Mouse (Mus musculus) hindbrain, postnatal 0 days (tissue): ENCODE measurements around the gene Idi1. TPM values are rescaled to one million over a fixed set of nuclear protein-coding genes. Genes with fewer than 3 reads are reported as not detected.
"Not testable (repeated sequence)": the region's sequence is repeated elsewhere in the genome, so short reads cannot be mapped to it uniquely, and the experiment has no call there.

ENCODE experiments used
- ATAC-seq: fragments of 200-750 bp; cut with Nextera tagmentation; 2 replicates; pipeline ENCODE4 v1.8.0; 2017; ENCODE audit warnings: mild to moderate bottlenecking, moderate TSS enrichment, moderate library complexity
- DNase-seq: peaks from one replicate; pipeline ENCODE4 v3.0.0-alpha.2; 2015; ENCODE audit warnings: low spot score
- H3K27ac ChIP-seq: fragments of 300-500 bp; sonication (generic); 2 replicates; pipeline ENCODE4 v1.5.1; 2014; ENCODE audit warnings: mild to moderate bottlenecking
- H3K27me3 ChIP-seq: fragments of 300-500 bp; sonication (generic); 2 replicates; pipeline ENCODE4 v1.6.1; 2014; ENCODE audit warnings: low read length, mixed read lengths; ENCODE audit not compliant: insufficient read depth
- H3K36me3 ChIP-seq: fragments of 300-500 bp; sonication (generic); 2 replicates; pipeline ENCODE4 v1.6.1; 2014; ENCODE audit warnings: low read length, mixed read lengths; ENCODE audit not compliant: insufficient read depth
- H3K4me1 ChIP-seq: fragments of 300-500 bp; sonication (generic); 2 replicates; pipeline ENCODE4 v1.6.1; 2014; ENCODE audit warnings: antibody characterized with exemption, low read length, mixed read lengths; ENCODE audit not compliant: insufficient read depth
- H3K4me2 ChIP-seq: fragments of 300-500 bp; sonication (generic); 2 replicates; pipeline ENCODE4 v1.6.1; 2014; ENCODE audit warnings: low read depth, mild to moderate bottlenecking, low read length, moderate library complexity, mixed read lengths
- H3K4me3 ChIP-seq: fragments of 300-500 bp; sonication (generic); 2 replicates; pipeline ENCODE4 v1.5.1; 2014; ENCODE audit warnings: low read length
- H3K9ac ChIP-seq: fragments of 300-500 bp; sonication (generic); replicated peaks from 2 replicates; pipeline ENCODE4 v1.6.1; 2014; ENCODE audit warnings: mild to moderate bottlenecking, low read length, moderate library complexity, mixed read lengths
- H3K9me3 ChIP-seq: fragments of 300-500 bp; sonication (generic); 2 replicates; pipeline ENCODE4 v1.6.1; 2016; ENCODE audit warnings: low read length, mixed read lengths
- CTCF ChIP-seq: IDR thresholded peaks from 2 replicates; pipeline ENCODE4 v1.5.1; 2016; ENCODE audit warnings: antibody characterized with exemption, control low read depth, low read depth
- WGBS: fragments of 180-500 bp; shearing (Covaris S2); extraction: QIAGEN DNeasy Blood & Tissue Kit; methylation state at CpG from one replicate; pipeline ENCODE4 v1.1.7; 2014; 5-methylcytosine and 5-hydroxymethylcytosine counted together
- polyA plus RNA-seq: library from polyadenylated mRNA; unstranded; fragments of >200 nt; fragmentation: Nextera tagmentation; extraction: Ambion mirVana; gene quantifications from 2 replicates; pipeline ENCODE4 v1.2.1, GENCODE M21; 2015
- total RNA-seq: library from RNA; depleted of rRNA; stranded (reverse); fragments of >200 nt; gene quantifications from 2 replicates; pipeline ENCODE4 v1.2.3, GENCODE M21; 2014; rRNA removed

Idi1 gene
- total RNA-seq, result 40.5 and 49.8 TPM in 2 replicates
- 65.3 and 71.0 TPM in 2 replicates for polyA plus RNA-seq

DNA sequence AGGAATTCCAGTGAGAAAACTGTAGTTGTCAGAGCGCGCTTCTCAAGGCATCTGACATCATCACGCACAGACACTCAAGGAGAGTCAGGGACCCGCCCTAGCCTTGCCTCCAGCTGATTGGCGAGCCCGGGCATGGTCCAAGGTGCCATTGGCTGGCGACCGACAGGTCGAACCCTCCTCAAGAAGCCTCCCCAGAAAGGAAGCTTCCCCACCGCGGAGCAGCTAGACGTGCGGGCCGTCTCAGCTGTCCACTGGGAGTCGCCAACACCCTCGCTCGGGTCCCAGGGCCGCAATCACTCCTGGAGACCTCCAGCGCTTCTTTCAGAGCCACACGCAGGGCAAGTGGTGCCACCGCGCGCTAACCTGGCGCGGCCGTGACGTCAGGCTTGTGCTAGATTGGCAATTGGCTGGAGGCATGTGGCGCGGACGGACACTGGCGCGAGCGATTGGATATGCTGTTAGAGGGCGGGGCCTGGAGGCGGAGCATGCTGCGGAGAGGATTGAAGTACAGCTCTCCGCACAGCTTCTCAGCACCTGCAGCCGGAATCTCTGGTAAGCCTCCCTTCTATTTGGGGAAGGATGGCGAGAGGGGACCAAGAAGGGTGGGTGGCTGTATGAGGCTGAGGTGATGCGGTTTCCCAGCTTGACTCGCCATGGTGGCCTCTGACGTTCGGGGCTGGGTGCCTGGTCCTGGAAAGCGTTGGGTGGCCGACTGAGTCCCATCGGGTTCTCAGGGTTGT, at the start of gene Idi1:
TSS of gene Idi1 (plus strand) at position 57 of the 740 bp plus-strand sequence.
- DNase-seq, result peak; percentile 99
- TF ChIP-seq CTCF, result no peak
- ATAC-seq, result peak; percentile 100
- H3K9me3 ChIP-seq, result no peaks in the 10 kb centered on the region
- H3K27ac ChIP-seq, result peak within 1 kb of the TSS; percentile 88
- WGBS, result 0% methylated on average over 46 of the region's 46 CpGs
- H3K36me3 ChIP-seq, result peaks cover 5% of the 10 kb centered on the region; the same call in 1 of the 2 replicates
- H3K4me1 ChIP-seq, result peaks cover 6% of the 10 kb centered on the region; the same call in 1 of the 2 replicates
- H3K4me3 ChIP-seq, result peak within 1 kb of the TSS; percentile 58
- H3K27me3 ChIP-seq, result no peaks in the 10 kb centered on the region
- H3K4me2 ChIP-seq, result peak within 1 kb of the TSS; percentile 74
- peak within 1 kb of the TSS; percentile 58 for H3K9ac ChIP-seq

DNA sequence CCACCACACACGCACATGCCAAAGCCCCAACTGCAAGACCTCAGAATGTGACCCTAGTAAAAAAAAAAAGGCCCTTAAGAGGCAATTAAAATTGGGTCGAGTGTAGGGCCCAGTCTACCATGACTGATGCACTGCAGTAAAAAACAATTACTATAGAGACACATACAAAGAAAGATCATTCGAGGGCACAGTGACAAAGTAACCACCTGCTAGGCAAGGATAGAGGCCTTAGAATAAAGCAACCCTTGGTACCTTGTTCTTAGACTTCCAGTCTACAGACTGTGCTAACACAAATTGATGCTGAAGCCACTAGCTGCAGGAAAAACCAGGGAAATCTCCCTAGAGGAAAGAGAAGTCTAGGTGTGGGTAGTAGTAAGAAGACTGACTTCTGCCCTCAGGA, 46.9 kb upstream of the Idi1 start:
- no peak for TF ChIP-seq CTCF
- Histone ChIP-seq H3K4me1 (no peaks in the 10 kb centered on the region), H3K4me3 (no peak overlapping the region), H3K9ac (no peak overlapping the region), H3K4me2 (no peak overlapping the region), H3K9me3 (no peaks in the 10 kb centered on the region), H3K27ac (no peak overlapping the region), H3K36me3 (peaks cover 47% of the 10 kb centered on the region), H3K27me3 (no peaks in the 10 kb centered on the region)
- ATAC-seq (no peak), DNase-seq (no peak)
- WGBS, result 32% methylated on average over 3 of the region's 3 CpGs

DNA sequence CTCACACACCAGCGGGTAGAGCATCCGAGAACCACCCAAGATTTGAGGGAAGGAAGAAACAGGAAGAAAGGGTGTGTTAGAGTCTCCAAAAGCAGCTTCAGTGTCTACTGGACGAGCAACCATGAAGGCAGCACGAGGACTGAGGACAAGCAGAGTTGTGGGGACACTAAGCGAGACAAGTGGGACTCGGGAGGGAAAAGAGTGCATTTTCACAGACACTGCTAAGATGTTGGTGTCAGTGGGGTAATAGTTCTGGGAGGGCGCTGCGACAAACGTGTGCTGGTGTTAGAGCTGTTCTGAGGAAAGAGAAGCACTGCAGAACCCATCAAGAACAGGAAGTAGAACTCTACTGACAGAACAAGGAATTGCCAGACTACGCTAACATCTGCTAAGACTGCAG, 46.2 kb upstream of the Idi1 start:
- H3K36me3 ChIP-seq, result peaks cover 49% of the 10 kb centered on the region
- H3K4me3 ChIP-seq, result no peak overlapping the region
- ATAC-seq, result no peak

DNA sequence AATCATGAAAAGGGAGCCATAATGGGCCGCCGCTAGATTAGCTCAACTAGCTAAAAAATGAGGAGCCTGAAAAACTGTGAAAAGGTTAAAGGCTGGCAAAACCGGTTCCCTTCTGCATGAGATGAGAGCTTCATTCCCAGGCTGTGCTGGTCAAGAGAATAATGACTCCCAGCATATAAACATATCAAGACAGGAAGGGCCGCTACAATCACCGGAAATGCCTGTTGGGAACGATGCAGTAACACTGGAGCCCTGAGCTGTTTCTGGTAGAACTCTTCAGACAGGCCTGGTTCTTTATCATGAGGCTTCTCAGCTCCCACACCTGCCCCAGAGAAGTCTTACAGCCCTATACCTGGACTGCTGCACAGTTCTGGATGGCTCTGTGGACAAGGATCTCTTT, 45.4 kb upstream of the Idi1 start:
- ATAC-seq, result no peak
- WGBS, result 92% methylated on average over 6 of the region's 6 CpGs
- Histone ChIP-seq H3K27me3 (no peaks in the 10 kb centered on the region), H3K36me3 (peaks cover 43% of the 10 kb centered on the region), H3K4me2 (no peak overlapping the region), H3K9me3 (no peaks in the 10 kb centered on the region), H3K27ac (no peak overlapping the region), H3K4me3 (no peak overlapping the region), H3K9ac (no peak overlapping the region), H3K4me1 (no peaks in the 10 kb centered on the region)
- DNase-seq, result no peak
- TF ChIP-seq CTCF, result no peak

More for the DNA sequence above, 46.2 kb upstream of the Idi1 start:
- no peak for DNase-seq
- WGBS, result 89% methylated on average over 10 of the region's 10 CpGs
- Histone ChIP-seq H3K27ac (no peak overlapping the region), H3K4me2 (no peak overlapping the region), H3K9ac (no peak overlapping the region), H3K27me3 (no peaks in the 10 kb centered on the region), H3K9me3 (no peaks in the 10 kb centered on the region), H3K4me1 (no peaks in the 10 kb centered on the region)
- no peak for TF ChIP-seq CTCF

DNA sequence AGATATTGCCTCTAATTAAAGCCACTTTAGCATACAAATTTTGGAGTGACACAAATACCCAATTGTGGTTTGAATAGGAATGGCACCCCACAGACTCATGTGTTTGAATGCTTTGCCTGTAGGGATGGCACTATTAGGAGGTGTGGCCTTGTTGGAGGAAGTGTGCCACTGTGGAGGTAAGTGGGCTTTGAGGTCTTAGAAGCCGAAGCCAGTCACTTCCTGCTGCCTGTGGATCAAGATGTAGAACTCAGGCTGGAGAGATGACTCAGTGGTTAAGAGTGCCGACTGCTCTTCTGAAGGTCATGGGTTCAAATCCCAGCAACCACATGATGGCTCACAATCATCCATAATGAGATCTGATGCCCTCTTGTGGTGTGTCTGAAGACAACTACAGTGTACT, 44.4 kb upstream of the Idi1 start:
- H3K4me2 ChIP-seq, result no peak overlapping the region
- peaks cover 39% of the 10 kb centered on the region for H3K36me3 ChIP-seq
- DNase-seq, result no peak
- no peak for TF ChIP-seq CTCF
- no peak for ATAC-seq
- WGBS, result 84% methylated on average over 2 of the region's 2 CpGs
- no peak overlapping the region for H3K9ac ChIP-seq
- H3K27me3 ChIP-seq, result no peaks in the 10 kb centered on the region
- no peaks in the 10 kb centered on the region for H3K4me1 ChIP-seq
- H3K4me3 ChIP-seq, result no peak overlapping the region
- no peaks in the 10 kb centered on the region for H3K9me3 ChIP-seq
- H3K27ac ChIP-seq, result no peak overlapping the region

DNA sequence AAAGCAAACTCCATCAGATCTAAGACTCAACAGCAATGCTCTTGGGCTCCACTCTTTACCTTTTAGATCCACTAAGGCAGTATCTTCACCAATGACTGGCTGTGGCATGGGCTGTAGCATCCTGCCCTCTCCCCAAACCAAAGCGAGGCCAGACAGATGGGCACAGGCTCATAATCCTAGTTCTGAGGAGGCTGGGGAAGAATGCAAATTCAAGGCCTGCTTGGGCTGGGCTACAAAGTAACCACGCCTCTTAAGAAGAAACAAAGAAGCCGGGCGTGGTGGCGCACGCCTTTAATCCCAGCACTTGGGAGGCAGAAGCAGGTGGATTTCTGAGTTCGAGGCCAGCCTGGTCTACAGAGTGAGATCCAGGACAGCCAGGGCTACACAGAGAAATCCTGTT, 43.5 kb upstream of the Idi1 start:
- H3K4me3 ChIP-seq, H3K4me1 ChIP-seq, H3K27me3 ChIP-seq, ATAC-seq, H3K4me2 ChIP-seq, DNase-seq, H3K27ac ChIP-seq, H3K9ac ChIP-seq, H3K9me3 ChIP-seq: not testable (repeated sequence)
- 89% methylated on average over 7 of the region's 7 CpGs for WGBS
- peaks cover 41% of the 10 kb centered on the region for H3K36me3 ChIP-seq

DNA sequence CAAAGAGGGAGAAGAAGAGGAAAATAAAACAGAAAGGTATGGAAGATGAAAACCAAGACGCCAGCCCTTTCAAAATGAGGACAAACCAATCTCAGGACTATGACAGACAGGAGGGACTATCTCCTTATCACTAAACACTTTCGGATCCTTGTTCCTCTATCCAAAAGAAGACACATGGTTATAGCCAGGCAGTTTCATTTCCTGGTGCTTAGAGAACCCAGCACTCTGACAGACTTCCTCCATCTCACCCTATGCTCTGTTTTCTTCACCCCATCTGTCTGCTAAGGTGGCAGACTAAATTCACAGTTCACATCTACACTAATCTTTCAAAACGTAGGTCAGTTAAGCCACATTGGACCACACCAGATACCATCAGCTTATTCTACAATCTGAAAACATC, 43.0 kb upstream of the Idi1 start:
- no peaks in the 10 kb centered on the region for H3K9me3 ChIP-seq
- H3K9ac ChIP-seq, result no peak overlapping the region
- H3K4me1 ChIP-seq, result no peaks in the 10 kb centered on the region
- no peak overlapping the region for H3K4me2 ChIP-seq
- H3K27ac ChIP-seq, result no peak overlapping the region
- DNase-seq, result no peak
- H3K27me3 ChIP-seq, result no peaks in the 10 kb centered on the region
- no peak overlapping the region for H3K4me3 ChIP-seq
- WGBS, result 96% methylated on average over 3 of the region's 3 CpGs
- peaks cover 45% of the 10 kb centered on the region for H3K36me3 ChIP-seq
- TF ChIP-seq CTCF, result no peak
- ATAC-seq, result no peak
